Mouse (Mus musculus): ENCODE measurements around the gene Meis2. TPM values are rescaled to one million over a fixed set of nuclear protein-coding genes. Genes with fewer than 3 reads are reported as not detected.

Meis2 gene
- polyA plus RNA-seq, 1 experiment: 209 TPM

DNA sequence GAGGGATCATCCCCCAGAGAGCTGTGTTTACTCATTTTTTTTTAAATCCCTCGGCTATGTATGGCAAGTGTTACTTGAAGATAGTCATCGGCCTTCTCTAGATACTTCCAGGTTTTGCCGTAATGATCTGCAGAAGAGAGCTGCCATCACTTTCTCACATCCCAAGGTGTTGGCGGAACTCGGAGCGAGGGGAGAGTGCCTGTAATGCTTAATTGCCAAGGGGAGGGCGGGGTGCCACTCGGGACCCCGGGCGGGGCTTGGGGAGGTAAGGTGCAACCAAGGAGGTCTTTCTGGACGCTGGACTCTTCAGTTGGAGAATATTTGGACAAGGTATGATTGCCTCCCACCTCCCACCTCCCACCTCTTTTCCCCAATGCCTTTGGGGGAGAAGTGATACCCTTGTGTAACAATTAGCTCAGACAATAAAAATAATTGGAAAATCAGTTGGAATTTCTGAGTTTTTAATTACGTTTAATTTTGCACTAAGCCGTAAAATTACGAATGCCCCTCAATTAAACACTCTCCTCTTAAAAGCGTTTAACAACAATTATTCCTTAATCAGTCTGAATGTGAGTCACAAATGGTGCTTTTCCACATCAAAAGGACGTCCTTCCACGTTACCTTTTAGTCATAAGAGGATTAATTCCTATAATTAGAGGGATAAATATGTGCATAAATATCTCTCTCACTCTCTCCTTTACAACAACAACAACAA is 9.2 kb upstream of the Meis2 start:
- no peak for TF ChIP-seq POLR2A (IDR thresholded peaks at IDR 0.05; ENCODE audit: borderline replicate concordance, extremely low read depth, insufficient read depth, insufficient read length, poor library complexity, severe bottlenecking)
- TF ChIP-seq CTCF (IDR thresholded peaks at IDR 0.05; ENCODE audit: borderline replicate concordance, extremely low read depth, insufficient read depth, insufficient read length): no peak
- peak; percentile 80 for DNase-seq (ENCODE audit: low read depth)

DNA sequence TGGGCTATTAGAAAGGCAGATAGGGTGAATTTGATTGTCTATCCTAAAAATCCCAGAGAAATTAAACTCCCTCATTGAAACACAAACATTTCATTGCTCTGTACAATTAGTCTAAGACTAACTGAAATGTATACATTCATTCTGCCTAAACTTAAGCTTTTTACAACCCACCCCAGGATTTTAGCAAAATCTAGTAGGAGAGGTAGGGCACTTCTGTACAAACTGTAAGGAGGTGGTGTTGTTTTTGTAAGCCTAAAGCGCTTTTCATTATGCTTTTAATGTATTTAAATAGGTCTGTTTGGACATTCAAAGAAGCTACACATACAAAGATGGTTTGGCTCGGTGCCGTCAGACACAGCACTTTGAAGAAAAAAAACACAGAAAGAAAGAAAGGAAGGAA is 8.4 kb upstream of the Meis2 start:
- DNase-seq (ENCODE audit: low read depth): peak; percentile 62
- no peak for TF ChIP-seq CTCF (IDR thresholded peaks at IDR 0.05; ENCODE audit: borderline replicate concordance, extremely low read depth, insufficient read depth, insufficient read length)
- no peak for TF ChIP-seq POLR2A (IDR thresholded peaks at IDR 0.05; ENCODE audit: borderline replicate concordance, extremely low read depth, insufficient read depth, insufficient read length, poor library complexity, severe bottlenecking)

DNA sequence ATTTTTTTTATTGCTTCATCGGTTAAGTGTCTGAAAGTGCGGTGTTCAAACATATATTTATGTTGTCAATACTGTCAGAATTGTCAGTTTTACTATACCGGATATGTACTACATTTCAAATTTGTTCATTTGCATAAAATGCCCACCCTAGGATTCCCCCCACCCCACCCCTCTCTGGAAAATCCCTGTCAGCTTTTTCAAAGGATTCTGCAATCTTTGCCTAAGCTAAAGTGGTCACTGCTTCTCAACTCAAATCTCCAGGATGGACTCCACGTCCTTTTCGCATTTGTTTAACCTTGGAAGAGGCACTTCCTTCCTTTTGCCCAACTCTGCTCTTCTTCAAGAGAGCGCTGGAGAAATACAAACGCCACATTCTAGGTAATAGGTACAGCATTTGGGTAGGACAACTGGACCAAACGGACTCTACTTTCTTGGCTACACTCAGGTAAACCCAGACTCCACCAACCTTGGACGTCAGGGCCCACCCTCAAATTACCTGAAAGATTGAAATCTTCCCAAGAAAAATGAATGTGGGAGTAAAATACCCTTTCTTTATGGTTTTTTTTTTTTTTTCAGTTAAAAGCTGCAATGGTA is 7.8 kb upstream of the Meis2 start:
- DNase-seq (ENCODE audit: low read depth): peak; percentile 53
- TF ChIP-seq POLR2A (IDR thresholded peaks at IDR 0.05; ENCODE audit: borderline replicate concordance, extremely low read depth, insufficient read depth, insufficient read length, poor library complexity, severe bottlenecking) (no peak), CTCF (IDR thresholded peaks at IDR 0.05; ENCODE audit: borderline replicate concordance, extremely low read depth, insufficient read depth, insufficient read length) (no peak)

DNA sequence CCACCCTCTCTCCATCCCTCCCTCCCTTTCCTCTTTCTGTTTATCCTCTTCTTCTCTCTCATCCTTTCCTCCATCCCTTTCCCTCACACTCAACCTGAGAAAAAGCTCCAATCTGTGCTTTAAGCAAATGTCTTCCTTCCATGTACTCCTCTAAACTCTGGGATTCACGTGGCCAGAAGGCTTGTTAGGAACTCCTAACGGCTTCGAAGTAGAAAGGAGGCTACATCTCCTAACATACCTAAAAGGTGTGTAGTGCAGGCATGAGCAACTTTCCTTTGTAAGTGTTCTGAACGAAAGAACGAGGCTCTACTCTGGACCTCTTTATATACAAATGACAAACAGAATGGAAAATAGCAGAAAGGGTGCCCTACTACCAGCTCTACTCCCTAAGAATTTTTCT is 7.1 kb upstream of the Meis2 start:
- peak; percentile 63 for DNase-seq (ENCODE audit: low read depth)
- TF ChIP-seq CTCF (IDR thresholded peaks at IDR 0.05; ENCODE audit: borderline replicate concordance, extremely low read depth, insufficient read depth, insufficient read length) (no peak), POLR2A (IDR thresholded peaks at IDR 0.05; ENCODE audit: borderline replicate concordance, extremely low read depth, insufficient read depth, insufficient read length, poor library complexity, severe bottlenecking) (no peak)

DNA sequence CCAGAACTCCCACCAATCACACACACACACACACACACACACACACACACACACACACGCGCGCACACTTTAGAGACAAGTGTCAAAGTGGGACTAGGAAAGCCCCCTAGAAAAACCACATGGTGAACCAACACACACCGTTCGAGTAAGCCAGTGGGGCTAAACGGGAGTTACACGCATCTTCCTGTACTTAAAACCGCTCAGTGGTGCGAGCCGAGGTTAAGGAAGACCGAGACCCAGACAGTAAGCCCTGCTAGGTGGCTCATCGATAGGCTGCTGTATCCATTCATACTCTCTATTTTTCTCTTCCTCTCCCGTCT is 6.6 kb upstream of the Meis2 start:
- DNase-seq (ENCODE audit: low read depth): peak; percentile 60
- TF ChIP-seq CTCF (IDR thresholded peaks at IDR 0.05; ENCODE audit: borderline replicate concordance, extremely low read depth, insufficient read depth, insufficient read length): no peak
- TF ChIP-seq POLR2A (IDR thresholded peaks at IDR 0.05; ENCODE audit: borderline replicate concordance, extremely low read depth, insufficient read depth, insufficient read length, poor library complexity, severe bottlenecking): no peak

DNA sequence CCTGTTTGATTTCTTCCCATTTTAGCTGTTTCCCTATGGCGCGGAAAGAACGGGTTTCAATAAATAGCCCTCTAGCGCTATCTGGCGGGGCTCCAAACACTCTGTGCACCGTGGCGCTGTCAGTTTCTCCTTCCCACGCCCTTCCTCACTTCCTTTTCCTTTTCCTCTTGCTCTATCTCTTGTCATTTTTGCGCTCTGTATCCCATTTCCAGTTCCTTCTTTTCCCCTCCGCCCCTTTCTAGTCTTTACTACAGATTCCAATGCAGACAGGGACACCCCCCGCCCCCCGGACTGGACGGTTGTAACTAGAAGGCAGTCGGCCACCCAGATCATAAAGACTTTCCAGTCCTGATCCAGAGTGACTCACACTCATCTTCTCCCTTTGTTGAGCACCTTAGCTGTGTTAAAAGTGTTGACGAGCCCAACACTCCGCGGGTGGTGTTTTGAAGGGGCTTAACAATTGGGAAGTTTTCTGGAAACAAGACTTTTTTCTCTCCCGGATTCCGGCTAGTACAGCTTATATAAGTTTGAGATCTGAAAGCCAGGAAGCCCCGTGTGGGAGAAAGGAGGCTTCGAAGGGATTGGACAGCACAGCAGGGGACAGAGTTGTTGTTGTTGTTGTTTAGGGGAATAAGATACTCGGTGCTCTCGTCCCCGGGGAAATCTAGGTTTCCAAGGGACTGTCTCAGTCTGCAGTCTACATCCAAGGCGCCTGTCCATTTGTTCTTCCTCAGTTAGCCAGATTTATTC is 6.1 kb upstream of the Meis2 start:
- DNase-seq (ENCODE audit: low read depth): peak; percentile 91
- TF ChIP-seq POLR2A (IDR thresholded peaks at IDR 0.05; ENCODE audit: borderline replicate concordance, extremely low read depth, insufficient read depth, insufficient read length, poor library complexity, severe bottlenecking) (no peak), CTCF (IDR thresholded peaks at IDR 0.05; ENCODE audit: borderline replicate concordance, extremely low read depth, insufficient read depth, insufficient read length) (peak; percentile 85)

DNA sequence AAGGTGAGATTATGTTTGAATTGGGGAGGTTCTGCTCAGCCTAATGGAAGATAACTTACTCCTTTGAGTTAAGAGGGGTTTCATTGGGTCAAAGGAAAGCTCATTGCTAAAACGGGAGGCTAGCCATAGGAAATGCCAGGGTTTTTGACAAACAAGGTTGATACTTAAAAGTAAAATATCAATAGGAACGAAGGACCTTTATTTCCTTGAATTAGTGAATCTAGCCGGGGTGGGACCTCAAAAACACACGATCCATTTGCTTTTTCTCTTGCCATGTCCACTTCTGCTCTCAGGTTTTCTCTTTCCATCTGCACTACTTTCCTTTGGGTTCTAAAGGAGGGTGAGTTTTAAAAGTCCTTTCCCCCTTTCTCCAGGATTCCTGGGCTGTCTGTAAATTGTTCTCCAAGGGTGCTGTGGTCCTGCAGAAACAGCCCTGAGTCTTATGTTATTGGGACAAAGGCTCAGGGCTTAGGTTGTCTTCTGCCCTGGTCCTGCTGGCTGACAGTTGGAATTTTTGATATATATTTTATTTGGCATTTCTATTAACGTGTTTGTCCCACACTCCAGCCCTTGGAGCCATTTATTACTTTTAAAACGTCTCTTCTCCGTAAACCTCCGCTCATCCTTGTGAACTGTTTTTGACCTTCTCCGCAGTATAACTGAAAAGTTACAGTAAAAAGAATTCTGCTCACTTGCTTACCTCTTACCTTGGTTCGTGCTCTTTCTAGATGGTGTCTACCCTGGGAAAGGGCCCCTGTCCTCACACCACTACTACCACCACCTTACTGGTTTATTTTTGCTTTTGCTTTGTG is 5.2 kb upstream of the Meis2 start:
- TF ChIP-seq CTCF (IDR thresholded peaks at IDR 0.05; ENCODE audit: borderline replicate concordance, extremely low read depth, insufficient read depth, insufficient read length) (no peak), POLR2A (IDR thresholded peaks at IDR 0.05; ENCODE audit: borderline replicate concordance, extremely low read depth, insufficient read depth, insufficient read length, poor library complexity, severe bottlenecking) (no peak)
- peak; percentile 53 for DNase-seq (ENCODE audit: low read depth)

DNA sequence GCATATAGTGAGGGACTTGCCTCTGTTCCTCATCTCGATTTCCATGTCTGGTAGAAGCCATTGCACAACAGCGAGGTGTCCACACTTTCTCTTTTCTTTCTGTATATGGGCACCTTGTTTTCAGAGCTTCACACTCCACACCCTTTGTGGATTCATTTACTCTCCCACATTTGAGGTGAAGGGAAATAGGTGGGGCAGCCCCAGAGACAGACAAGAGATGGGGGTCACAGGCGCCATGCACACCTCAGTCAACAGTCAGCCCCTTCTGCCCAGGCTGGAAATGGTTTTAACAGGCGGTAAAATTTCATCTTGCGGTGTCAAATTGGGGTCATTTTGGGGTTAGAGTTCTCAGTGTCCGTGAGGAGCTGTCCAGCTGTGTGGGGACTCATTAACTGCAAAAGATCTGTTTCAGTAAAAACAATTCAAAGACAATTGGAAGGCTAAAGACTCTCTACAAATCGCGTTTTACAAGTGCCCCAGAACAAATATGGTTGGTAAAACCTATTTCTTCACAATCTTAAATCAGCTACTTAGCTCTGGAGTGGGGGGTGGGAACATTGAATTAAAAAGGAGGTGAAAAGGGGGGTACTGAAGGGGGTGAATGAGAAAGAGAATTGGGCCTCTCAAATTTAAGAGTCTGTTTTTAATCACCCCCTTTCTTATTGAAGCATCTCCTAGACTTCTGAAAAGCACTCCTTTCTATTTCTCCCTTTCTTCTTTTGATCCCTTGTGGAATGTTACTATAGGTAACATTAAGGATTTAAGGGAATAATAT is 4.0 kb upstream of the Meis2 start:
- TF ChIP-seq POLR2A (IDR thresholded peaks at IDR 0.05; ENCODE audit: borderline replicate concordance, extremely low read depth, insufficient read depth, insufficient read length, poor library complexity, severe bottlenecking): no peak
- no peak for TF ChIP-seq CTCF (IDR thresholded peaks at IDR 0.05; ENCODE audit: borderline replicate concordance, extremely low read depth, insufficient read depth, insufficient read length)
- peak; percentile 53 for DNase-seq (ENCODE audit: low read depth)

DNA sequence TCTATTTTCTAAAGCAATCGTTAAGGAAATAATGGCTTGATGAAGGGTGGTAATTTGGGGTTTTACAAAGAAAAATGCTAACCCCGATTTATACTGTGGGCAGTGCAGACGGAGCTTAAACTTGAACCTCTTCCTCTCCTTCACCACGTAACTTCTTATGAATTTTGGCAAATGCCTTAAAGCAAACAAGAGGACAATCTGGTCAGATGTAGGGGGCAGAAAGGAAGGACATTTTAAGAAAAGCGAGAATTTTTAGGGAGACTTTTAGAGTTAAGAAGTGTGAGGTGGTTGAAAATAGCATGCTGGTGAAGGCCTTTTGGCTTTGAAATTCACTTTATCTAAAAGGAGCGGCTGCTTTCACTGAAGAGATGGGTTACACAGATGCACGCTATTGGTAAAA is 3.3 kb upstream of the Meis2 start:
- DNase-seq (ENCODE audit: low read depth): peak; percentile 42
- TF ChIP-seq CTCF (IDR thresholded peaks at IDR 0.05; ENCODE audit: borderline replicate concordance, extremely low read depth, insufficient read depth, insufficient read length) (no peak), POLR2A (IDR thresholded peaks at IDR 0.05; ENCODE audit: borderline replicate concordance, extremely low read depth, insufficient read depth, insufficient read length, poor library complexity, severe bottlenecking) (no peak)

DNA sequence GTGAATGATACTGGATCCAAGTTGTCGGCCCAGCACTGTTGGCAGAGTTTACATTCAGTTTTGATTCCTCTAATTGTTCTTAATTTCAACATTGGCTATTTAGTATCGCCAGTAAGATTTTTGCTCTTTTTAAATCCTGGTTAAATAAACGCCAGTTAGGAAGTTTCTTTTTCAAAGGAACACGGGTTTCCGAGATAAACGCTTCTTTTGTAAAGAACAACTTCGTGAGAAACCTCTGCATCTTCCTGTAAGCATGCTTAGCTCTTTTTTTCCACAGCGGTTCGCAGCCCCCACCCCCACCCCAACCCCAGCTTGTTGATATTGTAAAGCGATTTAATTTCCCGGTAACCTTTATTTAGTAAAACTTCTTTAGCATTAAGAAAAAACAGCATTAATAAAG is 2.8 kb upstream of the Meis2 start:
- no peak for TF ChIP-seq CTCF (IDR thresholded peaks at IDR 0.05; ENCODE audit: borderline replicate concordance, extremely low read depth, insufficient read depth, insufficient read length)
- no peak for TF ChIP-seq POLR2A (IDR thresholded peaks at IDR 0.05; ENCODE audit: borderline replicate concordance, extremely low read depth, insufficient read depth, insufficient read length, poor library complexity, severe bottlenecking)
- peak; percentile 45 for DNase-seq (ENCODE audit: low read depth)
